Mouse (Mus musculus): ENCODE data around the gene Pnpo.

The Pnpo gene

GRCm38 (mm10) chr11:96943746-96944304 is at the start of gene Pnpo:
Gene Pnpo, minus strand, starts transcription at chr11:96943986.
- DNase-seq (ENCODE audit: low spot score): peak; percentile 91

- no peak for DNase-seq (ENCODE audit: low spot score)
Measured at GRCm38 (mm10) chr11:96992722-96993311, 49.0 kb upstream of the Pnpo start.

GRCm38 (mm10) chr11:96991501-96991900 is 47.7 kb upstream of the Pnpo start:
- DNase-seq (ENCODE audit: low spot score): no peak

- no peak for DNase-seq (ENCODE audit: low spot score)
Measured at GRCm38 (mm10) chr11:96987873-96988655, 44.3 kb upstream of the Pnpo start.

GRCm38 (mm10) chr11:96986463-96986862 is 42.7 kb upstream of the Pnpo start:
- no peak for DNase-seq (ENCODE audit: low spot score)

GRCm38 (mm10) chr11:96984903-96985302 is 41.1 kb upstream of the Pnpo start:
- no peak for DNase-seq (ENCODE audit: low spot score)

- DNase-seq (ENCODE audit: low spot score): no peak
Measured at GRCm38 (mm10) chr11:96982859-96983258, 39.1 kb upstream of the Pnpo start, which contains the start of gene Sp2. Gene Sp2, minus strand, starts transcription at chr11:96982959.

- DNase-seq (ENCODE audit: low spot score): peak; percentile 56
Measured at GRCm38 (mm10) chr11:96982355-96982754, 38.6 kb upstream of the Pnpo start.

GRCm38 (mm10) chr11:96981461-96981860 is 37.7 kb upstream of the Pnpo start:
- no peak for DNase-seq (ENCODE audit: low spot score)

GRCm38 (mm10) chr11:96980021-96980420 is 36.2 kb upstream of the Pnpo start:
- DNase-seq (ENCODE audit: low spot score): no peak

GRCm38 (mm10) chr11:96979329-96979728 is 35.5 kb upstream of the Pnpo start:
- no peak for DNase-seq (ENCODE audit: low spot score)

- no peak for DNase-seq (ENCODE audit: low spot score)
Measured at GRCm38 (mm10) chr11:96978401-96979246, 34.8 kb upstream of the Pnpo start.

- DNase-seq (ENCODE audit: low spot score): peak; percentile 99
Measured at GRCm38 (mm10) chr11:96977606-96978400, 34.0 kb upstream of the Pnpo start.

GRCm38 (mm10) chr11:96976911-96977591 is 33.3 kb upstream of the Pnpo start:
- DNase-seq (ENCODE audit: low spot score): peak; percentile 81

- DNase-seq (ENCODE audit: low spot score): no peak
Measured at GRCm38 (mm10) chr11:96976379-96976687, 32.5 kb upstream of the Pnpo start.

- DNase-seq (ENCODE audit: low spot score): no peak
Measured at GRCm38 (mm10) chr11:96975511-96976378, 32.0 kb upstream of the Pnpo start.

GRCm38 (mm10) chr11:96974813-96975212 is 31.0 kb upstream of the Pnpo start:
- DNase-seq (ENCODE audit: low spot score): no peak

GRCm38 (mm10) chr11:96973426-96973964 is 29.7 kb upstream of the Pnpo start:
- no peak for DNase-seq (ENCODE audit: low spot score)

GRCm38 (mm10) chr11:96972906-96973305 is 29.1 kb upstream of the Pnpo start:
- no peak for DNase-seq (ENCODE audit: low spot score)

GRCm38 (mm10) chr11:96970341-96970740 is 26.6 kb upstream of the Pnpo start:
- DNase-seq (ENCODE audit: low spot score): no peak

Data from ovary, adult 18-20 months (tissue).